Mouse (Mus musculus) embryonic facial prominence, embryonic 15.5 days (tissue): Measurements from ENCODE around the gene Hhipl2. TPM values are rescaled to one million over a fixed set of nuclear protein-coding genes. Genes with fewer than 3 reads are reported as not detected.
A peak's percentile ranks its signal among the peaks of the same experiment; 100 is the strongest.
"Not testable (repeated sequence)": the region's sequence is repeated elsewhere in the genome, so short reads cannot be mapped to it uniquely, and the experiment has no call there.

ENCODE experiments used
- ATAC-seq: fragments of 200-750 bp; cut with Nextera tagmentation; 2 replicates; pipeline ENCODE4 v1.8.0; 2017; ENCODE audit warnings: low read depth, moderate TSS enrichment; ENCODE audit not compliant: insufficient number of reproducible peaks, low FRiP score, low TSS enrichment
- H3K27ac ChIP-seq: fragments of 300-500 bp; sonication (generic); replicated peaks from 2 replicates; pipeline ENCODE4 v1.5.1; 2015; ENCODE audit warnings: mild to moderate bottlenecking, inconsistent platforms
- H3K27me3 ChIP-seq: fragments of 300-500 bp; sonication (generic); 2 replicates; pipeline ENCODE4 v1.6.1; 2015; ENCODE audit warnings: inconsistent platforms
- H3K36me3 ChIP-seq: fragments of 300-500 bp; sonication (generic); 2 replicates; pipeline ENCODE4 v1.6.1; 2015; ENCODE audit warnings: mild to moderate bottlenecking, inconsistent platforms
- H3K4me1 ChIP-seq: fragments of 300-500 bp; sonication (generic); 2 replicates; pipeline ENCODE4 v1.6.1; 2015; ENCODE audit warnings: inconsistent platforms
- H3K4me2 ChIP-seq: fragments of 300-500 bp; sonication (generic); replicated peaks from 2 replicates; pipeline ENCODE4 v1.6.1; 2015; ENCODE audit warnings: mild to moderate bottlenecking, inconsistent platforms
- H3K4me3 ChIP-seq: fragments of 300-500 bp; sonication (generic); replicated peaks from 2 replicates; pipeline ENCODE4 v1.5.1; 2015; ENCODE audit warnings: mild to moderate bottlenecking, inconsistent platforms
- H3K9ac ChIP-seq: fragments of 300-500 bp; sonication (generic); 2 replicates; pipeline ENCODE4 v1.6.1; 2015; ENCODE audit warnings: inconsistent platforms
- H3K9me3 ChIP-seq: fragments of 300-500 bp; sonication (generic); replicated peaks from 2 replicates; pipeline ENCODE4 v1.6.1; 2016; ENCODE audit warnings: inconsistent platforms
- WGBS: fragments of 180-500 bp; shearing (Covaris S2); methylation state at CpG from one replicate; pipeline ENCODE4 v1.1.7; 2015; 5-methylcytosine and 5-hydroxymethylcytosine counted together
- polyA plus RNA-seq: library from polyadenylated mRNA; unstranded; fragments of >200 nt; fragmentation: Nextera tagmentation; extraction: Ambion mirVana; gene quantifications from 2 replicates; pipeline ENCODE4 v1.2.1, GENCODE M21; 2015

The Hhipl2 gene
- 0.22 TPM in 1 of 2 replicates, not detected in the other for polyA plus RNA-seq

GRCm38 (mm10) chr1:183417873-183418272 is at the start of gene Hhipl2:
Gene Hhipl2 (plus strand): TSS chr1:183418215.
- Histone ChIP-seq H3K27ac (no peak within 1 kb of the TSS), H3K4me1 (no peaks in the 10 kb centered on the region), H3K4me2 (no peak within 1 kb of the TSS), H3K36me3 (no peaks in the 10 kb centered on the region), H3K4me3 (no peak within 1 kb of the TSS), H3K27me3 (no peaks in the 10 kb centered on the region), H3K9ac (no peak within 1 kb of the TSS), H3K9me3 (no peaks in the 10 kb centered on the region)
- WGBS, result 71% methylated on average over 12 of the region's 12 CpGs
- ATAC-seq, result no peak

GRCm38 (mm10) chr1:183368601-183369400 is 49.2 kb upstream of the Hhipl2 start:
- peak overlapping the region; percentile 49 for H3K9ac ChIP-seq
- WGBS, result 1% methylated on average over 56 of the region's 56 CpGs
- peak overlapping the region; percentile 77 for H3K27ac ChIP-seq
- H3K4me1 ChIP-seq, result peaks cover 16% of the 10 kb centered on the region
- H3K4me2 ChIP-seq, result peak overlapping the region; percentile 63
- peaks cover 16% of the 10 kb centered on the region for H3K36me3 ChIP-seq
- peak overlapping the region; percentile 62 for H3K4me3 ChIP-seq
- no peaks in the 10 kb centered on the region for H3K27me3 ChIP-seq
- ATAC-seq, result peak; percentile 62
- H3K9me3 ChIP-seq, result no peaks in the 10 kb centered on the region

- WGBS, result under 1% methylated on average over 47 of the region's 51 CpGs
- Histone ChIP-seq H3K4me1 (peaks cover 16% of the 10 kb centered on the region), H3K4me3 (peak within 1 kb of the TSS; percentile 62), H3K9ac (peak within 1 kb of the TSS; percentile 49), H3K9me3 (no peaks in the 10 kb centered on the region), H3K4me2 (peak within 1 kb of the TSS; percentile 63), H3K27ac (peak within 1 kb of the TSS; percentile 77), H3K36me3 (peaks cover 9% of the 10 kb centered on the region), H3K27me3 (no peaks in the 10 kb centered on the region)
- ATAC-seq, result peak; percentile 97
Observed at GRCm38 (mm10) chr1:183369427-183370014, 48.5 kb upstream of the Hhipl2 start, which contains the start of gene Mia3. Gene Mia3 (minus strand): TSS chr1:183369553.

- H3K27me3 ChIP-seq, result 0 out of 2 replicates have a peak, but pooled peaks cover 5% of the 10 kb centered on the region
- no peak overlapping the region for H3K9ac ChIP-seq
- no peak for ATAC-seq
- no peaks in the 10 kb centered on the region for H3K9me3 ChIP-seq
- no peak overlapping the region for H3K4me3 ChIP-seq
- H3K36me3 ChIP-seq, result no peaks in the 10 kb centered on the region
- 72% methylated on average over 5 of the region's 5 CpGs for WGBS
- H3K4me2 ChIP-seq, result no peak overlapping the region
- peaks cover 4% of the 10 kb centered on the region; the same call in 1 of the 2 replicates for H3K4me1 ChIP-seq
- H3K27ac ChIP-seq, result no peak overlapping the region
Observed at GRCm38 (mm10) chr1:183374728-183375127, 43.3 kb upstream of the Hhipl2 start.

- Histone ChIP-seq H3K9ac (no peak overlapping the region), H3K36me3 (no peaks in the 10 kb centered on the region), H3K4me2 (no peak overlapping the region), H3K9me3 (no peaks in the 10 kb centered on the region), H3K27ac (no peak overlapping the region), H3K4me3 (no peak overlapping the region), H3K4me1 (no peaks in the 10 kb centered on the region), H3K27me3 (peaks cover 7% of the 10 kb centered on the region; the same call in 1 of the 2 replicates)
- WGBS, result 74% methylated on average over 4 of the region's 4 CpGs
- no peak for ATAC-seq
Observed at GRCm38 (mm10) chr1:183377045-183377444, 41.0 kb upstream of the Hhipl2 start.

GRCm38 (mm10) chr1:183378321-183378941 is 39.6 kb upstream of the Hhipl2 start:
- H3K36me3 ChIP-seq, result no peaks in the 10 kb centered on the region
- no peak overlapping the region for H3K9ac ChIP-seq
- no peak overlapping the region for H3K4me3 ChIP-seq
- H3K4me2 ChIP-seq, result no peak overlapping the region
- no peak for ATAC-seq
- H3K4me1 ChIP-seq, result no peaks in the 10 kb centered on the region
- no peaks in the 10 kb centered on the region for H3K9me3 ChIP-seq
- WGBS, result 85% methylated on average over 10 of the region's 10 CpGs
- peaks cover 15% of the 10 kb centered on the region; the same call in 1 of the 2 replicates for H3K27me3 ChIP-seq
- H3K27ac ChIP-seq, result no peak overlapping the region

GRCm38 (mm10) chr1:183379376-183379775 is 38.6 kb upstream of the Hhipl2 start:
- not testable (repeated sequence) for H3K4me1 ChIP-seq, H3K9ac ChIP-seq, H3K4me3 ChIP-seq, ATAC-seq, H3K9me3 ChIP-seq, H3K27ac ChIP-seq, H3K36me3 ChIP-seq, H3K4me2 ChIP-seq
- H3K27me3 ChIP-seq, result peaks cover 18% of the 10 kb centered on the region; the same call in 1 of the 2 replicates
- 80% methylated on average over 3 of the region's 3 CpGs for WGBS

GRCm38 (mm10) chr1:183381816-183382215 is 36.2 kb upstream of the Hhipl2 start:
- 77% methylated on average over 5 of the region's 5 CpGs for WGBS
- H3K27ac ChIP-seq, result no peak overlapping the region
- H3K36me3 ChIP-seq, result no peaks in the 10 kb centered on the region
- no peak overlapping the region for H3K9ac ChIP-seq
- H3K9me3 ChIP-seq, result no peaks in the 10 kb centered on the region
- H3K27me3 ChIP-seq, result peaks cover 28% of the 10 kb centered on the region
- H3K4me1 ChIP-seq, result no peaks in the 10 kb centered on the region
- no peak for ATAC-seq
- H3K4me3 ChIP-seq, result no peak overlapping the region
- H3K4me2 ChIP-seq, result no peak overlapping the region

- no peak for ATAC-seq
Observed at GRCm38 (mm10) chr1:183382621-183383020, 35.4 kb upstream of the Hhipl2 start.

GRCm38 (mm10) chr1:183387421-183387820 is 30.6 kb upstream of the Hhipl2 start:
- H3K27me3 ChIP-seq, result peaks cover 22% of the 10 kb centered on the region
- H3K4me1 ChIP-seq, H3K4me2 ChIP-seq, H3K27ac ChIP-seq, H3K36me3 ChIP-seq, ATAC-seq, H3K4me3 ChIP-seq, H3K9me3 ChIP-seq, H3K9ac ChIP-seq: not testable (repeated sequence)
- 91% methylated on average over 3 of the region's 3 CpGs for WGBS

More at GRCm38 (mm10) chr1:183382621-183383020, 35.4 kb upstream of the Hhipl2 start:
- Histone ChIP-seq H3K4me2 (no peak overlapping the region), H3K4me1 (no peaks in the 10 kb centered on the region), H3K27me3 (peaks cover 28% of the 10 kb centered on the region), H3K9ac (no peak overlapping the region), H3K9me3 (no peaks in the 10 kb centered on the region), H3K27ac (no peak overlapping the region), H3K36me3 (no peaks in the 10 kb centered on the region), H3K4me3 (no peak overlapping the region)
- 89% methylated on average over 2 of the region's 2 CpGs for WGBS
